Mouse (Mus musculus) right cerebral cortex, postnatal 14 days (tissue): Measurements from ENCODE around the gene Armc12.
"Not testable (repeated sequence)": the region's sequence is repeated elsewhere in the genome, so short reads cannot be mapped to it uniquely, and the experiment has no call there.

Experiments used
- DNase-seq: peaks from one replicate; pipeline ENCODE4 v3.0.0; 2022

Armc12 gene

DNA sequence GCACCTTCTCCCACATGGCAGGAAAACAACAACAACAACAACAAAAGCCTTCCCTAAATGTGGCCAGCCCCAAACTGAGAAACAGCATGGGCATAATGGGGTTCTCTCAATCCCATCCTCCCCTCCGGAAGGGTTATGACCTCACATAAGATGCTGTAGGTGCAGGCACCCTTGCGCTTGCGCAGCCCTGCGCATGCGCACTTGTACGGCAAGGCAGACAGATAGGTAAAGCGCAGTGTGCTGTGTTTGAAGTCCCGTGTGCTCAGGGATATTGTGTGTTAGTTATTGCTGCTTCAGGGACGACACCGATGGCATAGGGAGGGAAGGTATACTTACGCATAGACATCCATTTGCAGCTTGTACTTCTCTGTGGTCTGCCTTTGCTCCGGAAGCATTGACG is 2.7 kb downstream of the Armc12 start:
- no peak for DNase-seq

DNA sequence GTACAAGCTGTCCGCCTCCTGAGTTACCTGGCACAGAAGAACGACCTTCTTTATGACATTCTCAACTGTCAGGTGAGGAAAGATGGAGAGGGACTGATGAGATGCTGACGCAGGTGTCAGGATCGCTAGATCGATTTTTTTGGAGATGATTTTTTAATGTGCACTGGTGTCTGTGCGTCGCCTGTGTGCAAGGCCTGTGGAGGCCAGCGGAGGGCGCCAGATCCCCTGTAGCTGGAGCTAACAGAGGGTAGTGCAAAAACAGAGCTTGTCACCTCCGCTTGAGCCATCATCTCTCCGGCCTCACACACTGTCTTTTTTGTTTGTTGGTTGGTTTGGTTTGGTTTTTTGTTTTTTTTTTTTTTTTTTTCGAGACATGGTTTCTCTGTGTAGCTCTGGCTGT is 7.3 kb downstream of the Armc12 start:
- no peak for DNase-seq

DNA sequence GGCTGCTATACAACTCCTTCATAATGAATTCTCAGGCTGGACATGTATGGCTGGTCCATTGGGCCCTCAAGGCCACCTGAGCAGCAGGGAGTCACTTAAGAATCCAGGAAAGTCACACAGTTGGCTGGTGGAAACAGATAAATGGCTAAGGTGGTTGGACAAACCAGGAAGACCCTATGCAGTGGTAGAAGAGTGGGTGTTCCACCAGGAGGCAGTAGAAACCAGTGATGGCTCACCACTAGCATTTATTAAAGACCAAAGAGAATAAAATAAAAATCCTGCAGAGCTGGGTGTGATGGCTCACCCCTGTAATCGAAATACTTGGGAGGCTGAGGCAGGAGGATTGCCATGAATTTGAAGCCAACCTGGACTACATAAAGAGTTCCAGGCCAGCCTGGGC is 16.3 kb downstream of the Armc12 start:
- no peak for DNase-seq

DNA sequence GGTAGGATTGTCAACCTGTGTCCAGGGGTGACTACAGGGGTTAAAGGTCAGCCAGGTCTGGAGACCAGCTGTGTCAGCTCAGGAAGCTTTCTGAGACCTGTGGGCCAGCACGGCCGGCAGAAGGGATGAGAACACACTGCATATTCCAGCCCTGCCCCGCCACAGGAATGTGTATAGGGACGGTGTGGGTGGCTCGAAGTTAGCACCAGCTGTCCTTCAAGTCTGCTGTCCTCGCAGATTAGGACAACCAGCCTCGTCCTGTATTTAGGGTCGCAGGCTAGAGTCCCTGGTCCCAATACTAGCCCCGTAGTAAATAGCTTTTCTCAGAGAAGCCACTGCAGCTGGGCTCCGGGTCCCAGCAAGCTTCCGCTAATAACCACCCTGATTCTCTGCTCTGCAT is 17.9 kb downstream of the Armc12 start:
- no peak for DNase-seq

DNA sequence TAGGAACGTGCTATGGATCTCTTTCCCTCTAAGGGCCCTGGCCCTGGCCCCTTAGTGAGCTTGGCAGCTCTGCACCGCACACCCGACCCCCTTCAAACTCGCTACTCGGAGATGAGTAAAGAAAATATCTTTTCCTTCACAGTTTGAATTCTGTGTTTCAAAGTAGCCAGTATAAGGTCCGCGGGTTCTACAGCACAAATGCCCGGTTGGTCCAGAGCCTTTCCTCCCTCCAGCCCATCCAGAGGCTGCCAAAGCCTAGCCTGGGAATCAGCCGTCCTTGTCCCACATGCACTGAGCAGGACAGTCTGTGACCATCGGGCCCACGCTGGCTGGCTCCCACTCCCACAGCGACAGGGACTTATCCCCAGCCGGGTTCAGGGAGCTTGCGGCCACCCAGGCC is 18.5 kb downstream of the Armc12 start, which contains the start of gene Clpsl2:
Clpsl2 (plus strand) TSS at position 301 of the 400 bp plus-strand sequence.
- no peak for DNase-seq

DNA sequence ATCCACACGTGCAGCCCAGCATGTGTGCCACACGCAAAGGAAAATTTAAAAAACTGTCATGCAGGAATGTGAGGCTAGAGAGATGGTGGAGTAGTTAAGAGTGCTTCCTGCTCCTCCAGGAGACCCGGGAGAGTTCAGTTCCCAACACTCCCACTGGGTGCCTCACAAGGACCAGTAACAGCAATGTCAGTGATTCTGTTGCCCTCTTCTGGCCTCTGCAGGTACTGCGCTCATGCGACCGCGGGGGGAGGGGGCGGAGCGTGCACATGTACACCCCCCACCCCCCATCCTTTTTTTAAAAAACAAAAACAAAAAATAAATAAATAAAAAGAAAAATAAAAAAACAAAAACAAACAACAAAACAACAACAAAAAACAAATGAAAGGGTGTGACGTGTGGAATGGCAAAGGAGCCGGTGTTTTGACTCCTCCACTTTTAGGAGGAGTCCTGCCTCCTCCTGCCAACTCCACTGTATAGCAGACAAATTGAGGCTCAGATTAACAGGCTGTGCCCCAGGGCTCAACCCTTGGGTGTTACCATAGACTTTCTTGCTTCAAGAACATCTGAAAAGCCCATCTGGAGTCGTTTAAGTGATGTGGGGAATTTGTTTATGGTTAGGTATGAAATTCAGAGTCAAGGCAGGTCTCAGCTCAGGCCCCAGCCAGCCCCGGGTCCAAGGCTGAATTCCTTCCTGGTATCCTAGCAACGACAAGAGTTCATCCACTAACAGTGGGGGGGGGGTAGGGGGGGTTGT is 22.6 kb downstream of the Armc12 start:
- peak; percentile 68 for DNase-seq

DNA sequence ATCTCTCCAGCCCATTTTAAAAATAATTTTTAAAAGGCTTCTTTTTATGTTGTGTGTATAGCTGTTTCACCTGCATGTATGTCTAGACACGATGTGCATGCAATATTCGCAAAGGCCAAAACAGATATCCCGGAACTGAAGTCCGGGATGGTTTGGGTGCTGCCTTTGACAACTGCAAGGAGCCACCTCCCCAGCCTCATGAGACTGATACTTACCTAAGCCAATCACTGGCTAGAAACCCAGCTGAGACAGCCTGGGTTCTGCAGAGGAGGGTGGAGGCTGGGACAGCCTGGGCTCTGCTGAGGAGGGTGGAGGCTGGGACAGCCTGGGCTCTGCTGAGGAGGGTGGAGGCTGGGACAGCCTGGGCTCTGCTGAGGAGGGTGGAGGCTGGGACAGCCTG is 23.4 kb downstream of the Armc12 start:
- DNase-seq, result not testable (repeated sequence)

DNA sequence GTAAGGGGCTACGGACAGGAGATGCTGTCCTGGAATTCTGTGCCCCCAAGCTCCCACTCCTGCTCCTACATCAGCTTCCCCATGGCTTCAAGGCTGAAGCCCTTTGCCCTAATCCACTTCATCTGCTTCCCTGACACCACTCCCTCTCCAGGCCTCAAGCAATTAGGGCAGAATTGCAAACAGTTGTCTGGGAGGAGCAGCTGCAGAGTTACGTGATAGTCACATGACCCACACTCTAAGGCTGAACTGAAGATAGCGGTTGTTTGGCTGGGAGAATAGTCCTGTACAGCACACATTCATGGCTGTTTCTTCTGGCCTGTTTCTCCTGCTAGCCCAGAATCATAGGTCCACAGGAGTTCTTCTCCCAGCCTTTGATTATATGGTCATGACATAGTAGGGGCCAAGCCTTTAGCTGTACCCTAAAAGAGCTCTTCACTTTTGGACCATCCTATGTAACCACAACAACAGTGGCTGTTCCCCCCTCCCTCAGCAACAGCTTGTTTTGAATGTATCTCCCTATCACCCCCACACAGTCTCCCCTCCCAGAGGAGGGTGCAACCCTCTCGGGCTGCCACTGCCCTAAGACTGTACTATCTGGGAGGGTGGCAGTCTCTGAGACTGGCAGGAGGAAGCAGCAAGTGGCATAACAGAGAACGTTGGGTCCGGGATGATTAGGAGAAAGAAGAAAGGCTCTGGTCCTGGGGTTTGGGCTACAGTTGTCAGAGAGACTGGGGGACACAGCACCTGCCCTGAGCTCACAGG is 26.2 kb downstream of the Armc12 start:
- DNase-seq, result no peak

DNA sequence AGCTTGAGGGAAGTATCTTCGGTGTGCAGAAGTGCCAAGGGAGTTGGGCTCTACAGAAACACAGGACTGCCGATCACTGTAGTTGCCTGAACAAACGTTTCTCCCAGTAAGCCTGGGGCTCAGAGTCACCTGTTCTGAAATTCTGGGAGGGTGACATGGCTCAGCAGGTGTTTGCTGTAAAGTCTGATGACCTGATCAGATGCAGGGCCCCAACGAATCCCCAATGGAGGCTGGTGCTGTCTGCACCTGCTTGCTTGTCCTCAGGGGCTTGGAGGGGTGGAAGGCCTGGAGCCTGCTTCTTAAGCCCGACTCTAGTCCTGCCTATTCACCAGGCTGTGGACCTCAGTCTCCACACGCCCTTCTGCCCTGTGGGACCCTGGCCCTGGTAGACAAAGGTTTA is 27.2 kb downstream of the Armc12 start:
- DNase-seq, result no peak

DNA sequence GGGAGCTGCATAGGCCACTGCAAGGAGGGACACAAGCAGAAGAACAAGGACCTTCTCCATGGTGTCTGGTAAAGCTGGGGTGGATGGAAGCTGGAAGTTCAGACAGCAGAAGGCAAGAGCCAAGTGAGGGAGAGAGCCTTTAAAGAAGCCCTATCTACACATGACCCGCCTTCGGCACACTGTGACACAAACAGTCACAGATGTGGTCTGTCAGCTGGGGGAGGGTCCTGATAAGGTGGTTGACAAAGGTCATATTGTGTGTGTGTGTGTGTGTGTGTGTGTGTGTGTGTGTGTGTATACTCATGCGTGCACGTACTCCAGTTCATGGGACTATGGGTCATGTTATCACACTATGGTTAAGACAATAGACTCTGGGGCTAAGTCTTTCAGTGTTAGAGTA is 30.0 kb downstream of the Armc12 start, which contains the start of gene Clps:
Clps (minus strand) TSS at position 169 of the 400 bp plus-strand sequence.
- DNase-seq, result no peak

DNA sequence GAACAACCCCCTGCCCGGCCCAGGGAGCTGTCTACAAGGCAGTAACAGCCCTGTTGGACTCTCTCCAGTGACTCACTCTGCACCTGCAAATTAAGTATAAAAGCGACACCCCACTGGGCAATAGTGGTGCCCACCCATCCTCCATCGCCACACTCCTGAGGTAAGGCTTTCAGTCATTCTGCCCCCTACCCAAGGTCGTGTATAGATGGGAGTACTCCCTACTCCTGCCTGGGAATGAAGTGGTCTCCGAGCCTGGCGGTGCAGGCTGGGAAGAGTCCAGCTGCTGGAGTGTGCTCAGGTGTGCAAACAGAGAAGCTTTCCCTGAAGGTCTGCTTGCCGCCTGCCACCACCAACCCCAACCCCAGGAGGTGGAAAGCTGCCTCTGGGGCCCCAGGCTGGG is 31.0 kb downstream of the Armc12 start:
- no peak for DNase-seq

DNA sequence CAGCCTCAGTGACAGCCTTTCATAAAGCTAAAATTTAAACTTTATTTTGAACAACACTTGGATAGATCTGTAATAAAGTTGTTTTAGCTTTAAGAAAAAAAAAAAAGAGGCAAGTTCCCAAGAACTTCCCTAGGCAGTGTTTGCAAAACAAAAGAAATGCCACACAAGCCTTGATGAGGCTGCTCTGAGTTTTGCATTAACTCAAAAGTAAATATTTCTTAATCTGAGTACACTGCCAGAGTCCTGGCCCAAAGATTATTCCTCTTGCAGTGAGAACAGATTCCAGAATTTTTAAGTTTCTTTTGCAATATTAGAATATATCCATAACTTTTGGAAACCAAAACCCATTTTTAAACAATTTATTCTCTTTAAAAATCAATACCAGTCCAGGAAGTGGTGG is 34.6 kb downstream of the Armc12 start:
- DNase-seq, result no peak

DNA sequence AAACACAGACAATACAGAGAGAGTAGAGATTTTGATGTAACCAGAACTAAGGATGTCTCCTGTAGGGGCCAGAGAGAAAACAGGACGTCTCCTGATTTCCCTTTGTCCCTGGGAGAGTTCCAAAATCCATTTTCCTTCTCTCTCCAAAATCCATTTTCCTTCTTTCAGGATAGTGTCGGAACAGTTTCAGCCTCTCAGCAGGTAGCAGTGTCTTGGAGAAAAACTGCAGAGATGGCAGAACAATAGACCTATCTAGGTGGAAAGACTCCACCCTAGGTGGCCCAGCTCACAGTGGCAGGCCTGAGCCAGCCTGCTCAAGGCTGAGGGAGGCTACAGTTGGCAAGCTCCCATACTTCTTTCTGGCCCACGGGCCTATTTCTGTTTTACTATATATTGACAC is 36.9 kb downstream of the Armc12 start:
- no peak for DNase-seq

DNA sequence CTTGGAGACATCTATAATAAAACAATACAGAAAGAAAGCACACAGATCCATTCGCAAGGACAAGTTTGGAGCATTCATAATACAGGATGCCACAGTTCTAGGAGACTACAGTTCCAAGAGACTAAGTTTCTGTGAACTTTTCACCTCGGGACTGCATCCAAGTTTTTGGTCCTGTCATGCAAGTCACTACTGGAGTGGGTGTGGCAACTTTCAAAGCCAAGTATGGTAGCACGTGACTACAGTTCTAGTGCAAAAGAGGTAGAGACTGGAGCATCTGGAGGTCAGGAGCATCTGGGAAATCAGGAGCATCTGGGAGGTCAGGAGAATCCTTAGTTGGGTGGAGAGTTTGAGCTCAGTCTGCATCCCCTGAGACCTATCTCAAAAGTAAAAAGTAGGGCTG is 41.3 kb downstream of the Armc12 start:
- no peak for DNase-seq

DNA sequence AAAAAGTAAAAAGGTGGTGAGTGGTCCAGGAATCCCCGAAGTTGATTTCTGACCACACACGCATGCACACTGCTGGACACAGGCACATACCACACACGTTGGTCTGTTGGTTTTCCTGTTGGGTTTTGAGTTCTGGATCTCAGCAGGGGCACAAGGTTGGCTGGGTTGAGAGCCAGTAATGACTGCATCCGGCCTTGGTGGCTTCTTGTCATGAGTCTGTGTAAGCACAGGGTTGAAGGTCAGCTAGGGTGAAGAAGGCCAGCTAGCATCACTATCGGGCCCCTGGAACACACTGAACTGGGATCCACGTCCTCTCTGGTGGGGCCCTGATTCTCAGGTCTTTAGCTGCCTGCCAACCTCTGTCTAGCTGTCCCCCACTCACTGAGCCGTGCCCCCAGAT is 41.9 kb downstream of the Armc12 start:
- DNase-seq, result no peak

DNA sequence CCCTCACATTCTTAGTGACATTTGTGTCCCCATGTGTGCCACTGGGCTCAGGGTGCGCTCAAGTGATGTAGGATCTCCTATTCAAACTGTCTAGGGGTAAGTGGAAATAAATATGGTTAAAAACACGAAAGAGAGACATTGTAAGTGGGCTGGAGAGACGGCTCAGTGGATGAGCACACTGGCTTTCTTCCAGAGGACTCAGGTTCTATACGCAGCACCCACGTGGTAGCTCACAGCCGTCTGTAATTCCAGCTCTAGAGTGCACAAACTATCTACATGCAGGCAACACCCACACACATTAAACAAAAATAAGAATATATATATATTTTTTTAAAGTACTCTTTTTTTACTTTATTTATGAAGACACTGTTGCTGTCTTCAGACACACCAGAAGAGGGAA is 42.3 kb downstream of the Armc12 start:
- DNase-seq, result no peak

DNA sequence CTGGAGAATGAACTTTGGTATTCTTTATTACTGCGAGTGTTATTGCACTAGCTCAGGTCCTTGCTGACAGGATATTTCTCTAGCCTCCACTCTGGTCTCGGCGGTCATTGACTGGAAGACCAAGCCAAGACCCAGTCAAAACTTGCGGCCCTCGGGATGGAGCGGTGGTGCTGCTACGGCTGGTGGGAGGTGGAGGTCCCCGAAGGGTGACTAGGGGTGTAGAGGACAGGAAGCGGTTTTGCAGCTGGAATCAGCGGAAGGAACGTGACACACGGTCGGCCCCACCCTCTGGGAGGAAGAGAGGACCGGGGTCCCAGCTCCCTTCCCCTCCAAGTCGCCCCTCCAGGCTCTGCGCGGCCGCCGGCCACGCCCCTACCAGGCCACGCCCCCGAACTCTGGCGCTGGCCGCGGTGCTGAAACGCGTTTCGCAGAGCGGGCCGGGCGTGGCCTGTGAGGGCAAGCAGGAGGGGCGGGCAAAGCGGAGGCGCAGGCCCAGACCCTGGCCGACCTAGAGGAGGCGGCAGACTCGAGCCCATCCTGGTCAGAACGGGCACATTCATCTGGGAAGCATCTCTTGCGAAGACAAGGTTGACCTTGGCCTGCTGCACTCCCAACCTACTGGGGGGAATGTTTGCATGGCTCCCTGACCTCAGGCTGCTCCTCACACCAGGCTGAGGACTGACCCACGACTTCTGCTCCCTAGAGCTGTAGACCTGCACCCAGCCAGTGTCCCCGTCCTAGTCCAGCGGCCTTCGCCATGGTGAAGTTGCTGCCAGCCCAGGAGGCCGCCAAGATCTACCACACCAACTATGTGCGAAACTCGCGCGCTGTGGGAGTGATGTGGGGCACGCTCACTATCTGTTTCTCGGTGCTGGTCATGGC is 44.9 kb downstream of the Armc12 start, which contains the start of gene Lhfpl5:
Lhfpl5 (plus strand) TSS at position 398 of the 882 bp plus-strand sequence.
- DNase-seq, result peak; percentile 40

DNA sequence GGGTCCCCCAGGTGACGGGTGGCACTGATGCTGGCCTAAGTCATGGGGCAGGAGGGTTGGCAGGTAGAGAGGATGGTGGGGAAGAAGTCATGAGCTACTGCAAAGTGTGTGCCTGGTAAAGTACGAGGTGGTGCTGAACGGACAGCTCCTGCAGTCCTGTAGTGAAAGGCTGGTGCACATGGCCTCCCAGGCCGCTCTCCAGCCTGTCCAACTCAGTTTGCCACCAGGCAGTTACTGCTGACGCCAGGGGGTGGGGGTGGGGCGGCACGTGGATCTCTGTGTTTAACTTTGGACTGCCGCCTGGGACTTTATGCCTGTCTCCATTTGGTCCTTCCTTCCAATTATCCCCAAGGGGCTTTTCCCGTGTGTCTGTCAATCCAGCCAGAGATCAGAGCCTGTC is 49.8 kb downstream of the Armc12 start:
- DNase-seq, result peak; percentile 31

DNA sequence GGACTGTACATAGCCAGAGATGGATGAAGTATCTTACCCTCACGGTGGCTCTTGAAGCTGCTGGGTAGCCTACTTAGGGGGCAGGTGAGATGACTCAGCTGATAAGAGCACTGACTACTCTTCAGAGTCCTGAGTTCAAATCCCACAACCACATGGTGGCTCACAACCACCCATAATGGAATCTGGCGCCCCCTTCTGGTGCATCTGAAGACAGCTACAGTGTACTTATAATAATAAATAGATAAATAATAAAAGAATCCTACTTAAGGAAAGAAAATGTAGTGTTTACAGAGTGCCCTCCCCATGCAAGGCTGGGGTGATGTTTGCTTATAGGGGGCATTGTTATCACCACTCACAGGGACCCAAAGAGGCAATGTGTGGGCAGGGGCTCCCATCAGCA is 50.5 kb downstream of the Armc12 start:
- DNase-seq, result no peak

DNA sequence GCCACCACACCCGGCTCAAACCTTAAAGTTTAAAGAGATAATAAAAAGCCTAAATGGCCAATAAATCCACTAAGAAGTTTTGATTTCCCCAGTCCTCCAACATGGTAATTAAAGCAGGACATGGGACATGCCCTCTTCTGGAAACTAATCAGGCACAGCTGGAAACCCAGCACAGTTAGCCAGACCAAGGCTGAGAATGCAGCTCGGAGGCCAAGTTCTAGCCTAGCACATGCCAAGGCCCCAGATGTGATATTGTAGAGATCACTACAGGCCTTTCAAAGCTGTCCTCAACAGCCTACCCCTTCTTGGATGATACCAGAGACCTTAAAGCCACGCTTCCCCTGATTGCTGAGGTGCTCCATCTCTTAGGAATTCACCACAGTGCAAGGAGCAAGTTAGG is 55.9 kb downstream of the Armc12 start:
- DNase-seq, result no peak

DNA sequence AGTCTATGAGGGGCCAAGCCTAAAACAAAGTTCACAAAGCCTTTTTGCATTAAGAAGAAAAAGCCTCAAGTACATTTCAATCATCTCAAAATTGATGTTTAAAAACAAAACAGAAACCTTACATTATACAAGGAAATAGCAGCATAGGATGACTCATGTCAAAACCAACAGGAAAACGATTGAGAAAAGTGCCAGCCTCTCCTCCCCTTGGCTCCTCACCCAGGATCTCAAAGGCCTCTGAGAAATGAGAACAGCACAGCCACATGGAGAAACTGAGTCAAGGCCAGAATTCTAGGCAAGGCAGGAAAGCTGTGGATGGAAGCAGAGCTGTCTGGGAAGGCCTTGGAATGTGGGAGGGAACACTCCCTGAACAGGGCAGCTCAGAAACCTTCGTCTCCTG is 58.0 kb downstream of the Armc12 start:
- no peak for DNase-seq
